Mouse (Mus musculus) bone marrow, adult 2 months (tissue): ENCODE data around the gene Pde4dip. TPM values are rescaled to one million over a fixed set of nuclear protein-coding genes. Genes with fewer than 3 reads are reported as not detected.

Experiments
- H3K27ac ChIP-seq: fragments of 200-500 bp; 2 replicates; pipeline ENCODE4 v1.5.1; 2012; ENCODE audit warnings: low read depth, mild to moderate bottlenecking, control low read depth, inconsistent platforms, low read length; ENCODE audit not compliant: control insufficient read depth, poor library complexity, insufficient read depth
- H3K4me1 ChIP-seq: fragments of 200-500 bp; 2 replicates; pipeline ENCODE4 v1.6.1; 2011; ENCODE audit warnings: low read length; ENCODE audit not compliant: control insufficient read depth, insufficient read depth
- H3K4me3 ChIP-seq: fragments of 200-500 bp; replicated peaks from 2 replicates; pipeline ENCODE3; 2011; ENCODE audit warnings: mild to moderate bottlenecking, low read depth, low read length, control low read depth; ENCODE audit not compliant: control insufficient read depth
- CTCF ChIP-seq: fragments of 200-500 bp; IDR thresholded peaks from 2 replicates; pipeline ENCODE4 v1.5.1; 2011; ENCODE audit warnings: low read length, control low read depth; ENCODE audit not compliant: control insufficient read depth, insufficient read depth
- POLR2A ChIP-seq: fragments of 200-500 bp; IDR thresholded peaks from 2 replicates; pipeline ENCODE4 v1.6.1; 2011; ENCODE audit warnings: low read depth, mild to moderate bottlenecking, control low read depth, low read length, borderline replicate concordance; ENCODE audit not compliant: control insufficient read depth
- WGBS: fragments of 180-500 bp; shearing (Covaris S2); methylation state at CpG from one replicate; pipeline ENCODE4 v1.1.7; 2018; 5-methylcytosine and 5-hydroxymethylcytosine counted together
- polyA plus RNA-seq: library from polyadenylated mRNA; stranded (reverse); fragments of >200 nt; gene quantifications from 2 replicates; pipeline ENCODE4 v1.2.4, GENCODE M21; 2011; ENCODE audit warnings: low replicate concordance; ENCODE audit not compliant: missing spikeins, insufficient read depth, insufficient read length

Gene Pde4dip
- polyA plus RNA-seq, 1 experiment = 7.5 TPM

DNA sequence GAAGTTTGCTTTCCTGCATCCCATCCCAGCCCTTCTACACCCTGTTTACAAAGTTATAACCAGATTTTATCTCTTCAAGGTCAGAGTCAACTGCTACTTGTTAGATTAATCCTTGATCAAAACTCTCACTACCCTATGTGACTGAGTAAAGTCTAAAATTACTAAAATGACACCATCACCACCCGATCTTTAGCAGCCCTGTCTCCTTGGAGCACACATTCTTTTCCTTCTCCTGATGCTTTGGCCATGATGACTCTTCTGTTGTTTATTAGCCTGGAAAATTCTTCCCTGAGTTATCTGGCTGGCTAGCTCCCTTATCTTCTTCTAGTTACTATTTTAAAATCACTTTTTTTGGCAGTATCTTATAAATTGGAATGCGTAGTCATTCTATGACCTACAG lies 82.9 kb downstream of the Pde4dip start:
- 84% methylated on average over 2 of the region's 2 CpGs for WGBS
- TF ChIP-seq POLR2A (no peak), CTCF (no peak)
- Histone ChIP-seq H3K27ac (no peak overlapping the region), H3K4me3 (no peak overlapping the region), H3K4me1 (no peaks in the 10 kb centered on the region)

DNA sequence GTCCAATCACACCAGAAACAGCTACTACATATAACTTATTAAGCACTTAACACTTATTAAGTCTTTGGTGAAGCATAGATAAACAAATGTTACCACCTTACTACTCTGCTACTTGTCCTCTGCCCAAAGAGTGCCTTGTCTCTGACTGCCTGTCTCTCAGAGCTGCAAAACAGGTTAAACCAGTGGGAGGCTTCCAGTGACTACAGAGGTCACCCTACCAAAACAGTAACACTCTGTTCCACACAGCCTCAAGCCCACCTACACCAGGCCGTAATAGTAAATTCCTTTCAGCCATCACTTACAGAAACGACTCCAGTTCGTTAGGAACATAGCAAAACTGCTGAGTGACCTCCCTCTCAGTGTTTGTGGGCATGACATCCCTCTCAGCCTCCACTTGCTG lies 84.8 kb downstream of the Pde4dip start:
- no peak overlapping the region for H3K4me3 ChIP-seq
- no peaks in the 10 kb centered on the region; the same call in 1 of the 2 replicates for H3K4me1 ChIP-seq
- no peak for TF ChIP-seq CTCF
- no peak for TF ChIP-seq POLR2A
- H3K27ac ChIP-seq = no peak overlapping the region
- 79% methylated on average over 3 of the region's 3 CpGs for WGBS

DNA sequence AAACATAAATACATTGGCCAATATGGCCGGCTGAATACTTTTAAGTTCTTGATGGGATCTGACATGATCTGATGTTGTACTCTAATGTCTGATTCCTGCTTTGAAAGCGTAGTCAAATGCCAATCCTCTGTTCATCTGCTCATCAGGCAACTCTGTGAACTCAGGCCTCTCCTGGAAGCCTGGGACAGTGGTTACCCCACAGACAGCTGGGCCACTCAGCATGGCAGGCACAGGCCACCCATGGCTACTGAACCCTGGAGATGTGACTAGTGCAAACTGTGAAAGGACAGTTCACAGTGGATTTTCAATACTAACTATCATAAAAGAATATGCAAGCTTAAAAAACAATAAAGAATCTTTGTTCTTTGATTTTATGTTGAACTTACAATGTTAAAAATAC lies 85.6 kb downstream of the Pde4dip start:
- Histone ChIP-seq H3K4me1 (no peaks in the 10 kb centered on the region; the same call in 1 of the 2 replicates), H3K4me3 (no peak overlapping the region), H3K27ac (no peak overlapping the region)
- 74% methylated on average over 2 of the region's 2 CpGs for WGBS
- TF ChIP-seq CTCF = no peak
- TF ChIP-seq POLR2A = no peak

DNA sequence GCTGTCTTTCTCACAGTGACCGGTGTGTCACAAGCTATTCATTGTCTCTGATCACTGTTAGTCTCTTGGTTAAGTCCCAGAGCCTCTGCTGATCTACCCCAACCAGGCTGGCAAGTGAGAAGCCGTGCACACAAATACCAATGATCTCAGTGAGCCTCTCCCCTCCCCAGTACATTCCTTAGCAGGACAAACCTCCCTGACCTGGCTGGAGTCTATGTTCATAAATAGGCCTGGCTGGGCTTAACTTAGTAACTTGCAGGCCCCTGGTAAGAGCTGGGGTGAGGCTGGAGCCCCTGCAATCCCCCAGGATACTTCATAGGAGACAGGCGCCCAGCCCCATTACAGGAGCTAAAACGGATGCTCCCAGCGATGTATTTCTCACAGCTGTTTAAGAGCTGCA lies 86.2 kb downstream of the Pde4dip start:
- 88% methylated on average over 5 of the region's 5 CpGs for WGBS
- Histone ChIP-seq H3K4me1 (no peaks in the 10 kb centered on the region; the same call in 1 of the 2 replicates), H3K4me3 (no peak overlapping the region), H3K27ac (no peak overlapping the region)
- TF ChIP-seq CTCF (no peak), POLR2A (no peak)

DNA sequence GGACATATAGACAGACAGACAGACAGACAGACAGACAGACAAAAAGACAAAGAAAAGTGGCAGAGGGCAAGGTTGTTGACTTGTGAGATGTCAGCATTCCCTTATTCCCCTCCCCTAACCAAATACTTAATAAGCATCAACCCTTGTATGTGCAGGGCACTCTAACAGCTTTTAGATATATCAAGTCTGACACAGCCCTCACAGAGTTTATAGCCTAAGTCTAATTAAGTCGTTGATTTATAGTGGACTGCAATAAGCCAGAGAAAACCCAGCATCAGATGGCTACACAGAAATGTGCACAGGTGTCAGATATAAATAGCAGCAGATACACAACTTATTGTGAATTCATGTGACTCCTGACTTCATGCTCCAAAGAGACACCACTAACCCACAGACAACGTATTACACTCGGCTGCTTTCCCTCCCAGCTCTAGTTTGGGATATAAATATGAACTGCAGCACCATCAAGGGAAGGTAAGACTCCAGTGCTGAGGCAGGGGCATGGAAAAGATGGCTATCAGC lies 87.3 kb downstream of the Pde4dip start:
- no peak overlapping the region for H3K4me3 ChIP-seq
- TF ChIP-seq CTCF (no peak), POLR2A (no peak)
- H3K4me1 ChIP-seq = no peaks in the 10 kb centered on the region; the same call in 1 of the 2 replicates
- H3K27ac ChIP-seq = no peak overlapping the region
- WGBS = 76% methylated on average over 3 of the region's 3 CpGs

DNA sequence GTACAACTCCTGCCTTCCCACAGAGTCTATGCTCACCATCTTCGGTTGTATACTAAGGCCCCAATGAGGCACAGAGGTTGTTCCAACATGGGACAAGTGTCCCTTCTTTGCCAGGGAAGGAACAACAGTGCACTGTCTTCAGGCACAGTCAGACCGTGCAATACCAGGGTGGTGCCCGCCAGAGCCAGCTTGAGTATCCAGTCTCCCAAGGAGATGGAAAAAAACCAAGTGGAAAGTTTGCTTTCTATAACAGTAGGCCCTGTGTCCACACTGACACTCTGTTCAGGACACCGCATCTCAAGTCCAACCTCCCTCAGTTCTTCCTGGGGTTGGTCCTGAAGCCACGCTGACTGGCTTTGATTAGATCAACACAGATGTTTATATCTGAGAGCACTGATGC lies 87.8 kb downstream of the Pde4dip start:
- no peak for TF ChIP-seq CTCF
- TF ChIP-seq POLR2A = no peak
- H3K4me3 ChIP-seq = no peak overlapping the region
- WGBS = 77% methylated on average over 5 of the region's 5 CpGs
- no peak overlapping the region for H3K27ac ChIP-seq
- no peaks in the 10 kb centered on the region; the same call in 1 of the 2 replicates for H3K4me1 ChIP-seq

DNA sequence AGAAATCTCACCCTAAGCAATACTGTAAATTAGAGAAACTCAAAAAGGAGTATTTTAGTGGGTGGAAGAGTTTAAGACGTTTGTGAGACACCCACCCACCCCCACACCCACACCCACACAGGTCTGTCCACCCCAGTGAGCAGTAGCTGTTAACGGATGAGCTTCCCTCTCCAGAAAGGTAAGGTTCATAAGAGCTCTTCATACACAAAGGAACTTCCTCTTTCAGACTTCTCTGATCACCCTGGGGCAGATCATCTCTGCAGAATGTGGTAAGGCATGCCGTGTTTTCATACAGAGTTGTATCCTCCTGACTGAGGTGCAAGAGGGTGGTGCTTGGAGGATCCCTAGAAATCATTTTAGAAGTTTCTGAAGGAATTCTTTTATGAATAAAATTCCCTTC lies 88.5 kb downstream of the Pde4dip start:
- WGBS = 2% methylated on average over 3 of the region's 3 CpGs
- TF ChIP-seq CTCF (no peak), POLR2A (no peak)
- Histone ChIP-seq H3K27ac (no peak overlapping the region), H3K4me3 (no peak overlapping the region), H3K4me1 (no peaks in the 10 kb centered on the region; the same call in 1 of the 2 replicates)

DNA sequence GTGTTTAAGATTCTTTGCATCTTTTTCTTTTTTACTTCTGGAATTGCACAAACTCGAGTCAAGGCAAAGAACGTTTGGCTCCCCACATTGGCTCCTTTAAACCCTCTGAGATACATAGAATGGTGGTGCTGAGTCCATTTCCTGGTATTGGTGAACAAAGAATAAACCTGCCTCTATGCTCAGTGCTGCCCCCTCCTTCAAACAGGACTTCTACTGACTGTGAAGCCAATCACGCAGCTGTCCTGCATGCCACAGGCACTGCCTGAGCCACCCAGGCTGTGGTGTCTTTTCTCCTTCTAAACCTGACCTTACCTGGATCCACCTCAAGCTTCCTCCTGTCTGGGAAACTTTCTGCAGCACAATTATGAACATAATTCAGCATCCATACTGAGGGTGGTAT lies 89.2 kb downstream of the Pde4dip start:
- no peak overlapping the region for H3K27ac ChIP-seq
- no peak for TF ChIP-seq POLR2A
- TF ChIP-seq CTCF = no peak
- H3K4me3 ChIP-seq = no peak overlapping the region
- 65% methylated on average over 3 of the region's 3 CpGs for WGBS
- no peaks in the 10 kb centered on the region; the same call in 1 of the 2 replicates for H3K4me1 ChIP-seq

DNA sequence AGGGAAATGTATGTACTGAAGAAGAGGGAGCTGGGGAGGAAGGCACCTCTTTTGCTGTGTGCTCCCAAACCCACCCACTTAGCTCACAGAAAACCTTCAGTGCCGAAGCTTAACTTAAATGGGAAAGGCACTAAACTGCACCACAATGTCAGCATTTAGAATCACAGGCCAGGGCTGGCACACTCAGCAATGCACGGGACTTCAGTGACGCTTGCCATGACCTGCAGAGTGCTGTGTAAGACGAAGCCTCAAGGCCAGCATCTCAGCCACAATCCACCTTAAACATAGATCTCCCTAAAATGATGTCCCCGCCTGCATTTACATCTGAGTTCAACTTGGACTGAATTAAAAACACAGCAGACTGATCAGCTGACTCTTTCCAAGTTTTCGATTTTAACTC lies 91.1 kb downstream of the Pde4dip start:
- no peaks in the 10 kb centered on the region; the same call in 1 of the 2 replicates for H3K4me1 ChIP-seq
- TF ChIP-seq POLR2A (no peak), CTCF (no peak)
- WGBS = 79% methylated on average over 6 of the region's 6 CpGs
- H3K4me3 ChIP-seq = no peak overlapping the region
- no peak overlapping the region for H3K27ac ChIP-seq
